Mouse (Mus musculus) cerebellum, adult 2 months (tissue): ENCODE data around the gene Mcrip2.

Experiments used
- CTCF ChIP-seq: fragments of 200-500 bp; IDR thresholded peaks from 2 replicates; pipeline ENCODE4 v1.5.1; 2011; ENCODE audit warnings: low read depth, mild to moderate bottlenecking, control low read depth, low read length, moderate library complexity, borderline replicate concordance; ENCODE audit not compliant: insufficient read depth
- POLR2A ChIP-seq: fragments of 200-500 bp; IDR thresholded peaks from 2 replicates; pipeline ENCODE4 v1.6.1; 2011; ENCODE audit warnings: low read length, control low read depth, borderline replicate concordance; ENCODE audit not compliant: insufficient read depth

DNA sequence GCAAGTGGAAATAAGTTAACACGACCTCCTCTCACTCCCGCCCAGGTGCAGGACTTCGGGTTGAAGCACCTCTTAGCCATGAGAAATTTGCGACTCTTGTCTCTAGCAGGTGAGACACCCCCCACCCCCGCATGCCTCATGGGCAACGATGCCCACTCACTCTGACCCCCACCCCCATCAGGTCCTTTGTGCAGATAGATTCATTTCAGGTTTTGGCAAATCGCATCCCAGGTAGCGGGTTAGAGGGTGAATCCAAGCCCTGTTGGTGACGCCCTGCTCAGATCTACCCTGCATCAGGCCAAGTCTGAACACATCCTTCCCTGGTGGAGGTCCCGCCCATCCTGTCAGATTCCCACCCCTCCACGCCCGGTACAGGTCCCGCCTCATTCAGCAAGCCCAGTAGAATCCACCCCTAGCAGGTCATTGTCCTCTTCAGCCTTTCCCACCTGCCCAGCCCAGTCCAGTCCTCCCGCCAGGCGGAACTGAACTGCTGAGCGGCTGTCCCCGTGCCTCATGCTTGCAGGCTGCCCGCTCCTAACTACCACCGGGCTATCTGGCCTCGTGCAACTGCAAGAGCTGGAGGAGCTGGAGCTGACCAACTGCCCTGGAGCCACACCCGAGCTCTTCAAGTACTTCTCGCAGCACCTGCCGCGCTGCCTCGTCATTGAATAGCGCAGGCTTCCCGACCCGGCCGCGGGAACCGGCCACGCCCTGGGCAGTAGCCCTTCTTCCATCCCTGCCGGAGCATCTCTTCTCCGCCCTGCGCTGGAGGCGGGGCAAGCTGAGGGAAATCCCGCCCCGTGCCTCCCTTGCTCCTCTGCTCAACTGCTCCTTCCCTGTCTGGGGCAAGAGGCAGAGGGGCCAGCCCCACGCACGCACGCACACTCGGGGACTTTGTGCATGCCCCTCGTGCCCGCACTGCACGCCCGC, 49.4 kb downstream of the Mcrip2 start:
- TF ChIP-seq CTCF (no peak), POLR2A (no peak)
